Mouse (Mus musculus) stomach, embryonic 14.5 days (tissue): ENCODE data around the gene Mamdc2. TPM values are rescaled to one million over a fixed set of nuclear protein-coding genes. Genes with fewer than 3 reads are reported as not detected.
"Not testable (repeated sequence)": the region's sequence is repeated elsewhere in the genome, so short reads cannot be mapped to it uniquely, and the experiment has no call there.

Experiments
- ATAC-seq: fragments of 200-750 bp; cut with Nextera tagmentation; 2 replicates; pipeline ENCODE4 v1.8.0; 2017; ENCODE audit warnings: low read depth, moderate TSS enrichment; ENCODE audit not compliant: insufficient number of reproducible peaks, insufficient read depth, low FRiP score
- H3K27ac ChIP-seq: fragments of 300-500 bp; sonication (generic); 2 replicates; pipeline ENCODE4 v1.5.1; 2014; ENCODE audit warnings: mild to moderate bottlenecking, low read length, moderate library complexity, mixed read lengths
- H3K27me3 ChIP-seq: fragments of 300-500 bp; sonication (generic); 2 replicates; pipeline ENCODE4 v1.6.1; 2014; ENCODE audit warnings: low read length, control low read depth, mixed read lengths; ENCODE audit not compliant: control insufficient read depth, insufficient read depth
- H3K36me3 ChIP-seq: fragments of 300-500 bp; sonication (generic); 2 replicates; pipeline ENCODE4 v1.6.1; 2014; ENCODE audit warnings: mild to moderate bottlenecking, control low read depth, low read length, moderate library complexity, mixed read lengths; ENCODE audit not compliant: control insufficient read depth, insufficient read depth
- H3K4me1 ChIP-seq: fragments of 300-500 bp; sonication (generic); 2 replicates; pipeline ENCODE4 v1.6.1; 2014; ENCODE audit warnings: low read length, control low read depth, mixed read lengths; ENCODE audit not compliant: control insufficient read depth, insufficient read depth
- H3K4me2 ChIP-seq: fragments of 300-500 bp; sonication (generic); replicated peaks from 2 replicates; pipeline ENCODE4 v1.6.1; 2014; ENCODE audit warnings: low read depth, low read length, control low read depth
- H3K4me3 ChIP-seq: fragments of 300-500 bp; sonication (generic); 2 replicates; pipeline ENCODE4 v1.5.1; 2014; ENCODE audit warnings: low read depth, low read length, control low read depth
- H3K9ac ChIP-seq: fragments of 300-500 bp; sonication (generic); replicated peaks from 2 replicates; pipeline ENCODE4 v1.6.1; 2014; ENCODE audit warnings: low read depth, mild to moderate bottlenecking, control low read depth, low read length, moderate library complexity, mixed read lengths
- H3K9me3 ChIP-seq: fragments of 300-500 bp; sonication (generic); 2 replicates; pipeline ENCODE4 v1.6.1; 2016; ENCODE audit warnings: low read depth, low read length, control low read depth; ENCODE audit not compliant: control insufficient read depth
- WGBS: fragments of 180-500 bp; shearing (Covaris S2); extraction: QIAGEN DNeasy Blood & Tissue Kit; methylation state at CpG from one replicate; pipeline ENCODE4 v1.1.7; 2014; 5-methylcytosine and 5-hydroxymethylcytosine counted together
- polyA plus RNA-seq: library from polyadenylated mRNA; unstranded; fragments of >200 nt; fragmentation: Nextera tagmentation; extraction: Ambion mirVana; gene quantifications from 2 replicates; pipeline ENCODE4 v1.2.1, GENCODE M21; 2014

Mamdc2 gene
- polyA plus RNA-seq, 1 experiment from 2014 or later = 5.0 TPM

DNA sequence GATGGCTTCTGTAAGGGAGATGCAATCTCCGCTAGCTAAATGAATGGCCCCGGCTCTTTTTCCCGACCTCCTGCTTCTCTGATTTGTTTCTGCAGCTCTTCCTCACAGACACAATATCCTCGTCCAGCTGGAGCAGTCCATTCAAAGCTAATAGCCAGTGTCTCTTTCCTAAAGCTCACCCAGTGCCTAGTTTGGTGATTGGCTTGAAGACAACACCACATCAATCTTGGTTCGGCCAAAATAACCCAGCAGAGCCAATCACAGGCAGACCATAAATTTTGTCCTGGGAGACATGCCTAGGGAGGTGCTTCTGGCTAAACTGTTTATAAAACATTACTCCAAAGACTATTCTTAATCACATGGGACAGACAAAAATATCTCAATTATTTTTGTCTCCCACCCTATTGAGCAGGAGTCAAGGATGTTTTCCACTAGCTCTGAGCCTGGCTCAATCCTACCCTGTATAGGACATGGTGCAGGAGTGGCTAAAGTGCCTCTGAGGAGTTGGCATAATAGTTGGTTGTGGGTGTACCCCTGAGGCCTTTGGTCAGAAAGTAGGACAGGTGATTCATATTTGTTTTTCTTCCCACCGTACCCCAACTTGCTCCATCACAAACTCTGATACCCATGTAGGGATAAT, 38.5 kb upstream of the Mamdc2 start:
- no peak overlapping the region for H3K4me3 ChIP-seq
- no peaks in the 10 kb centered on the region for H3K9me3 ChIP-seq
- no peaks in the 10 kb centered on the region for H3K36me3 ChIP-seq
- no peaks in the 10 kb centered on the region for H3K4me1 ChIP-seq
- H3K27me3 ChIP-seq = no peaks in the 10 kb centered on the region
- H3K27ac ChIP-seq = no peak overlapping the region
- no peak overlapping the region for H3K4me2 ChIP-seq
- 65% methylated on average over 6 of the region's 6 CpGs for WGBS
- ATAC-seq = no peak
- H3K9ac ChIP-seq = no peak overlapping the region

- ATAC-seq = no peak
- H3K27ac ChIP-seq = no peak overlapping the region
Observed at GRCm38 (mm10) chr19:23485940-23486600, 37.8 kb upstream of the Mamdc2 start.

GRCm38 (mm10) chr19:23482571-23482970, 34.3 kb upstream of the Mamdc2 start:
- H3K36me3 ChIP-seq, H3K9me3 ChIP-seq, H3K4me3 ChIP-seq, H3K4me2 ChIP-seq, H3K4me1 ChIP-seq, H3K27me3 ChIP-seq, ATAC-seq, H3K9ac ChIP-seq, H3K27ac ChIP-seq: not testable (repeated sequence)
- WGBS = 79% methylated on average over 2 of the region's 2 CpGs

More at GRCm38 (mm10) chr19:23485940-23486600, 37.8 kb upstream of the Mamdc2 start:
- H3K4me3 ChIP-seq = no peak overlapping the region
- H3K4me1 ChIP-seq = no peaks in the 10 kb centered on the region
- no peaks in the 10 kb centered on the region for H3K36me3 ChIP-seq
- no peak overlapping the region for H3K4me2 ChIP-seq
- WGBS = 82% methylated on average over 7 of the region's 7 CpGs
- no peak overlapping the region for H3K9ac ChIP-seq
- H3K9me3 ChIP-seq = no peaks in the 10 kb centered on the region
- no peaks in the 10 kb centered on the region for H3K27me3 ChIP-seq

GRCm38 (mm10) chr19:23479597-23479967, 31.3 kb upstream of the Mamdc2 start:
- 0 out of 2 replicates have a peak, but pooled peaks cover 4% of the 10 kb centered on the region for H3K4me1 ChIP-seq
- H3K4me2 ChIP-seq = no peak overlapping the region
- no peak overlapping the region for H3K27ac ChIP-seq
- H3K9ac ChIP-seq = no peak overlapping the region
- H3K27me3 ChIP-seq = no peaks in the 10 kb centered on the region
- no peaks in the 10 kb centered on the region for H3K9me3 ChIP-seq
- H3K4me3 ChIP-seq = no peak overlapping the region
- no peak for ATAC-seq
- H3K36me3 ChIP-seq = no peaks in the 10 kb centered on the region

GRCm38 (mm10) chr19:23478895-23479596, 30.8 kb upstream of the Mamdc2 start:
- Histone ChIP-seq H3K36me3 (no peaks in the 10 kb centered on the region), H3K4me2 (no peak overlapping the region), H3K9ac (no peak overlapping the region), H3K4me3 (no peak overlapping the region), H3K4me1 (0 out of 2 replicates have a peak, but pooled peaks cover 4% of the 10 kb centered on the region), H3K27ac (no peak overlapping the region), H3K27me3 (no peaks in the 10 kb centered on the region), H3K9me3 (no peaks in the 10 kb centered on the region)
- WGBS = 13% methylated on average over 10 of the region's 10 CpGs
- ATAC-seq = no peak

GRCm38 (mm10) chr19:23477826-23478225, 29.6 kb upstream of the Mamdc2 start:
- H3K27ac ChIP-seq = no peak overlapping the region
- H3K4me2 ChIP-seq = no peak overlapping the region
- H3K27me3 ChIP-seq = no peaks in the 10 kb centered on the region
- no peaks in the 10 kb centered on the region for H3K9me3 ChIP-seq
- H3K36me3 ChIP-seq = no peaks in the 10 kb centered on the region
- WGBS = 64% methylated on average over 6 of the region's 6 CpGs
- ATAC-seq = no peak
- no peak overlapping the region for H3K4me3 ChIP-seq
- H3K9ac ChIP-seq = no peak overlapping the region
- H3K4me1 ChIP-seq = 0 out of 2 replicates have a peak, but pooled peaks cover 4% of the 10 kb centered on the region

DNA sequence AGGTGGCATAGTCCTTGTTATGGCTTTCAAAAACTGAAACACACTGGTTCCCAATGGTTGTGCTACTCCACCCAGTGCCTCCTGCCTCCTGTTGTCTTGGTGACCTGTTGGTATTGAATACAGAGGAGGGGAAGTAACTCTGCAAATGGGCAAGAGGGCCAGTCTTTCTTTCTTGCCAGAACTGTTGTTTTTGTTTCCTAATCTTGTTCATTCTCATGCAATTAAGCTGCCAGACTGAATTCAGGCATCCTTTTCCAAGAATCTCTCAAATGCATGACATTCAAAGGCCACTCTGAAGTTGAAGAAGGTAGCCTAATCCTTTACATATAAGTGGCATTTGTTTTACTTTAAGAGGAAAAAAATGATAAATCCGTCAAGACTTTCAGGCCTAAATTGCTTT, 19.6 kb upstream of the Mamdc2 start:
- 16% methylated on average over 1 of the region's 1 CpGs for WGBS
- ATAC-seq = no peak

GRCm38 (mm10) chr19:23467011-23467410, 18.8 kb upstream of the Mamdc2 start:
- Histone ChIP-seq H3K27ac (no peak overlapping the region), H3K4me2 (no peak overlapping the region), H3K27me3 (no peaks in the 10 kb centered on the region), H3K9me3 (no peaks in the 10 kb centered on the region), H3K4me1 (no peaks in the 10 kb centered on the region), H3K9ac (no peak overlapping the region), H3K4me3 (no peak overlapping the region), H3K36me3 (no peaks in the 10 kb centered on the region)
- 74% methylated on average over 2 of the region's 2 CpGs for WGBS
- no peak for ATAC-seq

More for the DNA sequence above, 19.6 kb upstream of the Mamdc2 start:
- Histone ChIP-seq H3K9ac (no peak overlapping the region), H3K9me3 (no peaks in the 10 kb centered on the region), H3K4me1 (no peaks in the 10 kb centered on the region), H3K4me2 (no peak overlapping the region), H3K27me3 (no peaks in the 10 kb centered on the region), H3K36me3 (no peaks in the 10 kb centered on the region), H3K4me3 (no peak overlapping the region), H3K27ac (no peak overlapping the region)
